Mouse (Mus musculus) urinary bladder, postnatal 10 days (tissue): ENCODE data around the gene Slc16a11.
"Not testable (repeated sequence)": the region's sequence is repeated elsewhere in the genome, so short reads cannot be mapped to it uniquely, and the experiment has no call there.

Experiments
- DNase-seq: peaks from one replicate; pipeline ENCODE4 v3.0.0; 2022; ENCODE audit warnings: low spot score

Slc16a11 gene

GRCm38 (mm10) chr11:70212423-70212822, at the start of gene Slc16a11:
Slc16a11 (plus strand) TSS chr11:70212752.
- no peak for DNase-seq

DNA sequence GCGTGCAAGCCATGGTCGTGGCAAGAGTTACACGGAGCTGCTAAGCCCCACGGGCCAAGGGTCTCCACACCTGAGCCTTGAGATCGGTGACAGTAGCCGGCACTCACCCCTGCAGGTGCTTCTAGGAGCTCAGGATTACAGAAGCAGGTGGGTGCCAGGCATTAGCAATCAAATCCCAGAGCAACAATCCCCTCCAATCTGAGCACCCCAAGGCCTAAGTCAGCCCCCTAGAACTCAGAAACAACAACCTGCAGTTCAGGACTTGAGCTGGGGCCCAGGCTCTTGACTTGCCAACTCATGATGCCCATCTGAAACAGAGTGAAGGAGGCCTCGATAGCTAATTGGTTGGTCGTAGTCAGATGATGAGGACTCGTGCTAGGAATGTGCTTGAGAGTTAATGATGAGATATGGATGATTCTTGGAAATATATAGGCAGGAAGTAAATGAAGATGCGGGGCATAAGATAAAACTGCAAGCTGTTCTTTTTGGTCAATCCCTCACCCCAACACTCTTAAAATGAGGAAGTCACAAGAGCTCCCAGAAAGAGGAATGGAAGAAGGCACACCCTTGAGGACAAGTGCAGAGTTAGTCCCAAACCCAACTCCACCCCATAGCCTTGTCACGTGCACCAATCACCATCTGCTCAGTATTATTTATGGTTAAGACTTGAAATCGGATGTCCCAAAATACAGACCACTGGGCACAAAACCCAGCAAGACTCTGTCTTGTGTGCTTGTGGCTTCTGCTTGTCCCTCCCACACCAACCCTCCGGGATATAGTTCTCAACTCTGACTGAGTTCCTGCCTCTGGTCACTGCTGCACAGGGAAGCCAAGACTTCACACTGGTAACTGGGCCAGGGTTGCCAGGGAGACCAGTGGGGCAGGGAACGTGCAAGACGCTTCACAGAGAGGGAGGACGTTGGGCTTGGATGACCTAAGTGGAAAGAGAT, 46.3 kb upstream of the Slc16a11 start:
- DNase-seq = no peak

- no peak for DNase-seq
These were observed 44.4 kb upstream of the Slc16a11 start for GRCm38 (mm10) chr11:70168136-70168535.

DNA sequence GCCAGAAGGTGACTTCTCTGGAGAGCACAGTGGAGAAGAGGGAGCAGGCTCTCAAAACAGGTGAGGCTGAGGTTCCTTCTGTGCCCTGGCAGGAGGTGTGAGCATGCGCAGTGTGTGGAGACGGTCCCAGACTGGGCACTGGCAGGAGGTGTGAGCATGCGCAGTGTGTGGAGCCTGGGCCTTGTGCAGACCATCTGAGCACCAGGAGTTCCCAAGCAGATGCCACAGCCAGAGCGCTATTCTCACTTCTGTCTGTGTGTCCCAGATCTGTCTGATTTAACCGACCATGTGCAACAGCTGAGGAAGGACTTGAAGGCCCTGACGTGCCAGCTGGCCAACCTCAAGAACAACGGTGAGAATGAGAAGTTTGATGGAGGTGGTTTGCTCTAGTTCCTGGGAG, 43.1 kb upstream of the Slc16a11 start:
- not testable (repeated sequence) for DNase-seq

DNA sequence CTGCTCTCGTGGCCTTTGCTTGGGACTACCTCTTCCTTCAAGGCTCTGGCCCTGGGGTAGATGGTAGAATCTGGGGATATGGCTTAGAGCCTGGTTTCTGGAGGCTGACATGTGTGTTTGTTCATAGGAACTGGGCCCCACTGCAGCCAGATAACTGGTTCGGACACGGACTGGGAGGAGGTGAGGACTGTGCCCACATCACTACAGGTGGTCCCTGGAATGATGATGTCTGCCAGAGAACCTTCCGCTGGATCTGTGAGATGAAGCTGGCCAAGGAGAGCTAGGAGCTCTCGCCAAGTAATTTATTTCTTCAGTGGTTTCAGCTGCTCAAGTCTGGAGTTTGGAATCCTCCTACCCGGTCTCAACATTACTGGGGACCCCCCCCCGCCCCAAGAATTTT, 42.3 kb upstream of the Slc16a11 start:
- DNase-seq = no peak

GRCm38 (mm10) chr11:70171181-70171580, 41.4 kb upstream of the Slc16a11 start:
- no peak for DNase-seq

DNA sequence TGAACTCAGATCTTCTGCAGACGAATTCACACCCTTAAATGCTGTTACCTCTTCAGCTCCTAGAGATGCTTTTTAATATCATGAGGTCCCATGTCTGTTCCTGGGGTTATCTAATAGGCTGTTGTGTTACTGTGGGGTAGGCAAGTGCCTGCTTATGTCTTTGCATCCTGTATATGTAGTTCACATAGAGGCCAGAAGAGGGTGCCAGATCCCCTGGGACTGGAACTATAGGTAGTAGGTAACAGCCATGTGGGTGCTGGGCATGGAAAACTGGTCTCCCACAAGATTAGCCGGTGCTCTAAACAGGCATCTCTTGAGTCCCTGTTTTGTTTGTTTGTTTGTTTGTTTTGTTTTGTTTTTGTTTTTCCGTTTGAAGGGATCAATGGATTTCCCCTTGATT, 40.7 kb upstream of the Slc16a11 start:
- DNase-seq = no peak

DNA sequence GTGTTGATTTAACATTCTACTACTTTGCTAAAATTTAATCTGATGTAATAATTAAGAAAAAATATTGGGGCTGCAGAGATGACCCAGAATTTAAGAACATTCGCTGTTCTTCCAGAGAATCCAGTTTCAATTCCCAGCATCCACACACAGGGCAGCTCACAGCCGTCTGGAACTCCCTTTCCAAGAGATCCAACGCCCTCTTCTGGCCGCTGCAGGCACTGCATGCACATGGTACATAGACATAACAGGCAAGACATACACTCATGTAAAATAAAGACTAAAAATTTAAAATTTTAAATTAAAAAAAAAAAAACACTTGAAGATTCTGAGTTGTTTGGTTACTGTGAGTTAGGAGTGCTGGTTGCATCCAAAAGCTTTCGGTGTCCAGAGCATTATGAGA, 40.3 kb upstream of the Slc16a11 start:
- no peak for DNase-seq

GRCm38 (mm10) chr11:70174491-70174890, 38.1 kb upstream of the Slc16a11 start:
- DNase-seq = no peak

- no peak for DNase-seq
These were observed 34.9 kb upstream of the Slc16a11 start for GRCm38 (mm10) chr11:70177647-70178046.

DNA sequence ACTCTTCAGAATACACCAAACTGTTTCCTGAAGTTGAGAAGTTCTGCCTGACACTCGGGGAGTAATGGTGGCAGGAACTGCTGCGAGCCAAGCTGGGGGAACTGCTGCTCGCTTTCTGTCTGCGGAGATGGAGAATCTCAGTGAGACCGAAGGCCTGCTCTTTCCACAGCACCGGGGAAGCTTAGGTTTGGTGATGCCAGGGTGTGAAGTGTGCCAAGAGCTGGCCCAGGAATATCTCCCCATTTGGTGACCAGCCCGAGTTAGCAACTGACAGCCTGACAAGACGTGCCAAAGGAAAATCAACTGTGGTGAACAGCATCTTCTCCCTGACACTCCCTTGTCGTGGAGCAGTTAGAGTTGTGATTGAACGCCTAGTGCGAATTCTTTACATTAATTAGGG, 34.2 kb upstream of the Slc16a11 start:
- DNase-seq = no peak

- no peak for DNase-seq
These were observed 33.8 kb upstream of the Slc16a11 start for GRCm38 (mm10) chr11:70178756-70179155.

DNA sequence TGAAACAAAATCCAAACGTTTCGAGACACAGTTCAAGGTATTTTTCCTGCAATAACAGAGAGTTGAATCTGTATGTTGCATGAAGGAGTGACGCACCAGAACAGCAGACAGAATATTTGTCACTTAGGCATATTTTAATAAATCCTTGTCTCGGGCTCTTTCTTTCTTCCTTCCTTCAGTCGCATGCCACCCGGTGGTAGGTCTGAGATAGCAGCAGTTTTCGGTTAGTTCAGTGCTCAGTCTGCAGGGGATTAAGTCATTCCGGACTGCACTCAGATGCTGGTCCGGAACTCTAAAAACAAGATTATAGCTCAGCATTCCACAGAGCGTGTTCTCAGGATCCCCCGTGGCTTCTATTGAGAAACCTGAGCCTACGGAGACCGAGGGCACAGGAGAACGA, 33.2 kb upstream of the Slc16a11 start:
- no peak for DNase-seq

DNA sequence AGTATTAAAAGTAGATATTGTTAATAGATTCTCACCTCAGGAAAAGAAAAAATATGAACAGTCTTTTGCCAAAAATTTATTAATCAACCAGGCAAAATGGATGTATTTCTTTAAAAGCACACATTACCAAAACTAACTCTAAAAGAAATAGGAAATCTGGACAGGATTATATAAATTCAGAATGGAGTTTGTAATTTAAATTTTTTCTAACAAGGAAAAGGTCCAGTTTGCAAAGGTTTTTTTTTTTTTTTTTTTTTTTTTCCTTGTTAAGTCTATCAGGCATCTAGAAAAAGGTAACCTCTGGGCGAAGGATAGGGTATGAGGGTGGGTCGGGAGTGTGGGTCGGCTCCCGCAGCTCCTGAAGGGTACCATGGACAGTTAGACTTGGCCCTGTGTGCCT, 32.1 kb upstream of the Slc16a11 start:
- no peak for DNase-seq

DNA sequence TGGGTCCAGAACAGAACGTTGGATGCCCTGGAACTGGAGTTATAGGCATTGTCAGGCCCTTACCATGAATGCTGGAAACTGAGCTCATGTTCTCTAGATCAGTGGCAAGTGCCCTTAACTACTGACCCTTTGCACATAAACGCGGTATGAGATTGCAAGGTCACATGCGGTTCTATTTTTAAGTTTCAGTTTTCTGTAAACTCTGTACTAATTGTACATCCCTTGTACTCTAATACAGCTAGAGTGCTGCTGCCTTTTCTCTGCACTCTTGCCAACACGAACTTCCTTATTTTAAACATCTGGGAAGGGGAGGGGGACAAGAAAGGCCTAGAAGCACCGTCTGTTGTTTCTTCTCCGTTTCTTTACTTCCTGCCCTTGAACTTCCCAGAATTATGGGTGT, 27.4 kb upstream of the Slc16a11 start:
- DNase-seq = no peak

GRCm38 (mm10) chr11:70189319-70190134, 23.0 kb upstream of the Slc16a11 start:
- DNase-seq = no peak

GRCm38 (mm10) chr11:70191188-70191587, 21.4 kb upstream of the Slc16a11 start:
- DNase-seq = no peak

- no peak for DNase-seq
These were observed 20.4 kb upstream of the Slc16a11 start for GRCm38 (mm10) chr11:70192157-70192556.

DNA sequence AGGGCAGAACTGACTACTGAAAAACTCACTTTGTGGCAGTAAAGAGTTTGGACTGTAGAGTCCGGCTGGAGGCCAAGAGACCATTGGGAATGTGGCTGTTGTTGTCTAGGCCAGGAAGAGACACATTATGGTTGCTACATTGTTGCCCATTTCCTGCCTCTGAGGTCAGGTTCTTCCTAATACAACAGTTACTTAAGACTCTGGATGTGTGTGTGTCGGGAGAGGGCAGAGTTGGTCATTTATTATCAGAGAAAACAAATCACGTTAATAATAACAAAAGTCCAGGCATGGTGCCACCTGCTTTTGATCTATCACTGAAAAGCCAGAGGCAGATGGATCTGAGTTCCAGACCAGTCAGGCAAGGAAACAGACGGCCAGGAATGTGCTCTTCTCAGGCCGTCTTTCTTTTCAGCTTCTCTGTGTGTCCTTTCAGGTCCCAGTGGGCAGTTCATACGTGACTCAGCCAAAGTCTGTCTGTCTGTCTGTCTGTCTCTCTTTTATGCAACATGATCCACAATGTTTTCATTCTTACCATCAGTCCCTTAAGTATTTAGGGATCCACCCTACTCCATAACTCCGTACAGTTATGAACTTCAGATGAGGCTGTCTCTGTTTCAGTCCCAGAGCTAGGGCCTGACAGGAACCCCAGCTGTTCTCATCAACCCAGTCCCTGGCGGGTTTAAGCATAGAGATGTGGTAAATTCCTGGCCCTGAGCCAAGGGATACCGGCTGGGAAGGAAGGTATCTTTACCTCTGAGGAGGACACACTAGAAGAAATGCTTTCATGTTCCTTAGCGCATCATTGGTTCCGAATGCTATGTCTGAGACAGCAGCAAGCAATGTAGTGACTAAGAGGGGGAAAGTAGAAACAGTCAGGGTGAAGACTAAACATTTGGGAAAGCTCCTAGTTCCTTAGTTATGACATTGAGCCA, 18.9 kb upstream of the Slc16a11 start:
- DNase-seq = no peak

- no peak for DNase-seq
These were observed 14.2 kb upstream of the Slc16a11 start for GRCm38 (mm10) chr11:70198332-70198731.

- no peak for DNase-seq
These were observed 13.4 kb upstream of the Slc16a11 start for GRCm38 (mm10) chr11:70199107-70199506.

DNA sequence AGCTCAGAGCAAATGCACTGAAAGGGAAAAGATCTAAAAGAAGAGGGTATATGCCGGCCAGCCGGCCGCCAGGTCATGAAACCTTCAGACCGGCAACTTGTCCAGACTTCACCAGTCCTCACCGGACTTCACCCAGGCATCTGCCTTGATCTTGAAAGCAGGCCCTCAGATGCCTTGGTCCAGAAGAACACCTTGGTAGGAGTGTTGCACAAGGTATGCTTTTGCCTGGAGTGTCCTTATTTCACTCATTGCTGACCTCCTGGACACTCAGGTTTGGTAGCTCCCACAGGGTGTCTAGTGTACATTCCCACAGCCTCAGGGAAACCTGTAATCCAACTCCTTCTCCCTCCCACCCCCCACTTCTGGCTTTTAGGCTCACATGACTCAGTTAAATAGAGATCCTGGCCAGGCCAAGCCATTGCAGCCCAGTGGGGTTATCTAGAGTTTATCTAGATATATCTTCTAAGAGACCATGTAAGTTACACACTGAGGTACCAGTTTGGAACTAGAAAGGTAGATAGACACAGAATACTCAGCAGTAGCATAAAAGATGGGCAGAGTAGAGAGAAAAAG, 12.4 kb upstream of the Slc16a11 start:
- no peak for DNase-seq
